Mouse (Mus musculus) limb, embryonic 14.5 days (tissue): ENCODE data around the gene Slc6a17. TPM values are rescaled to one million over a fixed set of nuclear protein-coding genes. Genes with fewer than 3 reads are reported as not detected.

Experiments
- ATAC-seq: fragments of 200-750 bp; cut with Nextera tagmentation; 2 replicates; pipeline ENCODE4 v1.8.0; 2017; ENCODE audit warnings: low read depth, moderate number of reproducible peaks, moderate TSS enrichment; ENCODE audit not compliant: low FRiP score
- DNase-seq: peaks from one replicate; pipeline ENCODE4 v3.0.0-alpha.2; 2015; ENCODE audit warnings: low spot score
- H3K27ac ChIP-seq: fragments of 300-500 bp; sonication (generic); replicated peaks from 2 replicates; pipeline ENCODE4 v1.5.1; 2014; ENCODE audit warnings: low read depth, mild to moderate bottlenecking, low read length, moderate library complexity, mixed read lengths
- H3K27me3 ChIP-seq: fragments of 300-500 bp; sonication (generic); 2 replicates; pipeline ENCODE4 v1.6.1; 2014; ENCODE audit warnings: low read length, mixed read lengths; ENCODE audit not compliant: control insufficient read depth, insufficient read depth
- H3K36me3 ChIP-seq: fragments of 300-500 bp; sonication (generic); 2 replicates; pipeline ENCODE4 v1.6.1; 2014; ENCODE audit warnings: mild to moderate bottlenecking, low read length, moderate library complexity, mixed read lengths; ENCODE audit not compliant: control insufficient read depth, insufficient read depth
- H3K4me1 ChIP-seq: fragments of 300-500 bp; sonication (generic); 2 replicates; pipeline ENCODE4 v1.6.1; 2014; ENCODE audit warnings: antibody characterized with exemption, low read length, mixed read lengths; ENCODE audit not compliant: control insufficient read depth, insufficient read depth
- H3K4me2 ChIP-seq: fragments of 300-500 bp; sonication (generic); replicated peaks from 2 replicates; pipeline ENCODE4 v1.6.1; 2014; ENCODE audit warnings: low read depth, mild to moderate bottlenecking, low read length, moderate library complexity; ENCODE audit not compliant: severe bottlenecking
- H3K4me3 ChIP-seq: fragments of 300-500 bp; sonication (generic); replicated peaks from 2 replicates; pipeline ENCODE4 v1.5.1; 2014; ENCODE audit warnings: low read length
- H3K9ac ChIP-seq: fragments of 300-500 bp; sonication (generic); 2 replicates; pipeline ENCODE4 v1.6.1; 2014; ENCODE audit warnings: mild to moderate bottlenecking, low read depth, low read length, moderate library complexity; ENCODE audit not compliant: severe bottlenecking
- H3K9me3 ChIP-seq: fragments of 300-500 bp; sonication (generic); 2 replicates; pipeline ENCODE4 v1.6.1; 2016; ENCODE audit warnings: low read length; ENCODE audit not compliant: control insufficient read depth
- POLR2A ChIP-seq: fragments of 200-500 bp; IDR thresholded peaks from 2 replicates; pipeline ENCODE4 v1.8.0; 2012; ENCODE audit warnings: inconsistent platforms, mild to moderate bottlenecking, moderate library complexity, borderline replicate concordance; ENCODE audit not compliant: insufficient read depth, insufficient read length; ENCODE audit errors: extremely low read depth
- WGBS: fragments of 180-500 bp; shearing (Covaris S2); extraction: QIAGEN DNeasy Blood & Tissue Kit; methylation state at CpG from one replicate; pipeline ENCODE4 v1.1.7; 2014; 5-methylcytosine and 5-hydroxymethylcytosine counted together
- polyA plus RNA-seq, 2 experiments: library from polyadenylated mRNA; depleted of rRNA in 1 of 2; stranded (reverse) in 1 of 2; unstranded in 1 of 2; fragments of >200 nt; fragmentation: Nextera tagmentation in 1 of 2; extraction: Ambion mirVana in 1 of 2; gene quantifications; 2 replicates each; pipeline versions ENCODE4 v1.2.1 to v1.2.3; 2012 to 2014

Gene Slc6a17
- polyA plus RNA-seq, 2 experiments: 6.4 to 18.2 TPM

GRCm38 (mm10) chr3:107458528-107459195, 59.2 kb downstream of the Slc6a17 start:
- peaks cover 65% of the 10 kb centered on the region for H3K27me3 ChIP-seq
- no peaks in the 10 kb centered on the region for H3K9me3 ChIP-seq
- peak overlapping the region; percentile 97 for H3K4me2 ChIP-seq
- TF ChIP-seq POLR2A: no peak
- peak overlapping the region; percentile 44 for H3K9ac ChIP-seq
- H3K4me3 ChIP-seq: peak overlapping the region; percentile 51
- WGBS: under 1% methylated on average over 47 of the region's 51 CpGs
- no peaks in the 10 kb centered on the region for H3K36me3 ChIP-seq
- peaks cover 19% of the 10 kb centered on the region for H3K4me1 ChIP-seq
- no peak for DNase-seq
- 0 out of 2 replicates have a peak, but pooled peaks have one; percentile 13 for ATAC-seq
- H3K27ac ChIP-seq: no peak overlapping the region

- no peak for TF ChIP-seq POLR2A
- Histone ChIP-seq H3K27ac (no peak overlapping the region), H3K36me3 (no peaks in the 10 kb centered on the region), H3K4me2 (peak overlapping the region; percentile 97), H3K9me3 (no peaks in the 10 kb centered on the region), H3K9ac (0 out of 2 replicates have a peak overlapping the region, but pooled peaks have one; percentile 44), H3K4me1 (peaks cover 19% of the 10 kb centered on the region), H3K4me3 (peak overlapping the region; percentile 51), H3K27me3 (peaks cover 65% of the 10 kb centered on the region)
- DNase-seq: no peak
- ATAC-seq: no peak
- 3% methylated on average over 15 of the region's 23 CpGs for WGBS
Measured at GRCm38 (mm10) chr3:107458104-107458503, 59.7 kb downstream of the Slc6a17 start.

GRCm38 (mm10) chr3:107454280-107454679, 63.5 kb downstream of the Slc6a17 start:
- no peaks in the 10 kb centered on the region for H3K9me3 ChIP-seq
- H3K4me1 ChIP-seq: peaks cover 17% of the 10 kb centered on the region
- DNase-seq: no peak
- TF ChIP-seq POLR2A: no peak
- no peak overlapping the region for H3K27ac ChIP-seq
- 75% methylated on average over 4 of the region's 4 CpGs for WGBS
- H3K27me3 ChIP-seq: peaks cover 38% of the 10 kb centered on the region
- H3K9ac ChIP-seq: no peak overlapping the region
- H3K4me3 ChIP-seq: no peak overlapping the region
- H3K4me2 ChIP-seq: no peak overlapping the region
- no peaks in the 10 kb centered on the region for H3K36me3 ChIP-seq
- no peak for ATAC-seq

GRCm38 (mm10) chr3:107446822-107447221, 71.0 kb downstream of the Slc6a17 start:
- DNase-seq: no peak

GRCm38 (mm10) chr3:107443866-107444265, 74.0 kb downstream of the Slc6a17 start:
- Histone ChIP-seq H3K9ac (no peak overlapping the region), H3K4me2 (no peak overlapping the region), H3K36me3 (no peaks in the 10 kb centered on the region), H3K9me3 (no peaks in the 10 kb centered on the region; the same call in 1 of the 2 replicates), H3K27me3 (no peaks in the 10 kb centered on the region), H3K27ac (no peak overlapping the region), H3K4me3 (no peak overlapping the region), H3K4me1 (no peaks in the 10 kb centered on the region)
- TF ChIP-seq POLR2A: no peak
- DNase-seq: no peak
- WGBS: 71% methylated on average over 5 of the region's 5 CpGs
- ATAC-seq: no peak

More at GRCm38 (mm10) chr3:107446822-107447221, 71.0 kb downstream of the Slc6a17 start:
- Histone ChIP-seq H3K27me3 (no peaks in the 10 kb centered on the region), H3K4me1 (0 out of 2 replicates have a peak, but pooled peaks cover 6% of the 10 kb centered on the region), H3K36me3 (no peaks in the 10 kb centered on the region), H3K4me2 (no peak overlapping the region), H3K9ac (no peak overlapping the region), H3K9me3 (no peaks in the 10 kb centered on the region), H3K4me3 (no peak overlapping the region), H3K27ac (no peak overlapping the region)
- TF ChIP-seq POLR2A: no peak
- no peak for ATAC-seq
- 64% methylated on average over 3 of the region's 3 CpGs for WGBS

GRCm38 (mm10) chr3:107442191-107442590, 75.6 kb downstream of the Slc6a17 start:
- H3K36me3 ChIP-seq: no peaks in the 10 kb centered on the region

More at GRCm38 (mm10) chr3:107442191-107442590, 75.6 kb downstream of the Slc6a17 start:
- WGBS: 64% methylated on average over 9 of the region's 11 CpGs
- Histone ChIP-seq H3K4me3 (no peak overlapping the region), H3K27me3 (no peaks in the 10 kb centered on the region), H3K4me1 (no peaks in the 10 kb centered on the region), H3K4me2 (no peak overlapping the region), H3K27ac (no peak overlapping the region), H3K9me3 (no peaks in the 10 kb centered on the region; the same call in 1 of the 2 replicates), H3K9ac (no peak overlapping the region)
- no peak for DNase-seq
- no peak for TF ChIP-seq POLR2A
- no peak for ATAC-seq
